Mouse (Mus musculus) hindbrain, embryonic 11.5 days (tissue): ENCODE measurements around the gene Ifrd1. TPM values are rescaled to one million over a fixed set of nuclear protein-coding genes. Genes with fewer than 3 reads are reported as not detected.

ENCODE experiments used
- ATAC-seq: fragments of 200-750 bp; cut with Nextera tagmentation; 2 replicates; pipeline ENCODE4 v1.8.0; 2017; ENCODE audit warnings: mild to moderate bottlenecking, moderate TSS enrichment, moderate library complexity; ENCODE audit not compliant: low FRiP score
- DNase-seq: peaks from one replicate; pipeline ENCODE4 v3.0.0-alpha.2; 2015; ENCODE audit warnings: low spot score
- H3K27ac ChIP-seq: fragments of 300-500 bp; sonication (generic); 2 replicates; pipeline ENCODE4 v1.5.1; 2014; ENCODE audit warnings: mild to moderate bottlenecking, low read depth, low read length
- H3K27me3 ChIP-seq: fragments of 300-500 bp; sonication (generic); 2 replicates; pipeline ENCODE4 v1.6.1; 2014; ENCODE audit warnings: mild to moderate bottlenecking, low read length, moderate library complexity, mixed read lengths; ENCODE audit not compliant: control insufficient read depth, insufficient read depth
- H3K36me3 ChIP-seq: fragments of 300-500 bp; sonication (generic); 2 replicates; pipeline ENCODE4 v1.6.1; 2014; ENCODE audit warnings: mild to moderate bottlenecking, low read length, moderate library complexity, mixed read lengths; ENCODE audit not compliant: control insufficient read depth, insufficient read depth
- H3K4me1 ChIP-seq: fragments of 300-500 bp; sonication (generic); replicated peaks from 2 replicates; pipeline ENCODE4 v1.6.1; 2014; ENCODE audit warnings: low read length, mixed read lengths; ENCODE audit not compliant: control insufficient read depth, insufficient read depth
- H3K4me2 ChIP-seq: fragments of 300-500 bp; sonication (generic); replicated peaks from 2 replicates; pipeline ENCODE4 v1.6.1; 2014; ENCODE audit warnings: mild to moderate bottlenecking, low read depth, low read length
- H3K4me3 ChIP-seq: fragments of 300-500 bp; sonication (generic); 2 replicates; pipeline ENCODE4 v1.5.1; 2014; ENCODE audit warnings: low read depth, low read length
- H3K9ac ChIP-seq: fragments of 300-500 bp; sonication (generic); 2 replicates; pipeline ENCODE4 v1.6.1; 2014; ENCODE audit warnings: low read depth, low read length
- H3K9me3 ChIP-seq: fragments of 300-500 bp; sonication (generic); 2 replicates; pipeline ENCODE4 v1.6.1; 2016; ENCODE audit warnings: low read length; ENCODE audit not compliant: control insufficient read depth
- WGBS: fragments of 180-500 bp; shearing (Covaris S2); extraction: QIAGEN DNeasy Blood & Tissue Kit; methylation state at CpG from one replicate; pipeline ENCODE4 v1.1.7; 2014; 5-methylcytosine and 5-hydroxymethylcytosine counted together
- polyA plus RNA-seq: library from polyadenylated mRNA; unstranded; fragments of >200 nt; fragmentation: Nextera tagmentation; extraction: Ambion mirVana; gene quantifications from 2 replicates; pipeline ENCODE4 v1.2.1, GENCODE M21; 2014

Ifrd1 gene
- polyA plus RNA-seq, 1 experiment from 2014 or later, result 200 TPM

DNA sequence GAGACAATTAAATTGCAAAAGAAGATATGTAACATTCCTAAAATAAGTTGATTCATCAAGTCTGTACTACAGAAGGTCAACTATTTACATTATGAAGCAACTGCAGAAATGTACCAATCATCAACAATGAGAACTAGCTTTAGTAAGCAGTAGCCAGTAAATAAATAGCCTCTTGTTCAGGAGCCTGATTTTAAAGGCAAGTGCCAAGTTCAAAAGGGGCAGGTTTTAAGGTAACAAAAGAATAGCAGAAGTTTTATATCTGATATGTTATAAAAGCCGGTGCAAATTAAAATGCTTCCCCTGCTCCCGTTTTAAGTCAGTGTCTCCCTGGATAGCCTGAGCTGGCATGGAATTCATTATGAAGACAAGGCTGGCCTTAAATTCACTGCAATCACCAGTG is 30.5 kb downstream of the Ifrd1 start:
- Histone ChIP-seq H3K9ac (no peak overlapping the region), H3K27ac (no peak overlapping the region), H3K4me1 (no peaks in the 10 kb centered on the region), H3K36me3 (peaks cover 14% of the 10 kb centered on the region), H3K4me3 (no peak overlapping the region), H3K4me2 (no peak overlapping the region), H3K27me3 (no peaks in the 10 kb centered on the region), H3K9me3 (no peaks in the 10 kb centered on the region)
- 96% methylated on average over 2 of the region's 2 CpGs for WGBS
- DNase-seq, result no peak
- no peak for ATAC-seq

- no peak overlapping the region for H3K4me3 ChIP-seq
- no peaks in the 10 kb centered on the region for H3K27me3 ChIP-seq
- H3K4me2 ChIP-seq, result no peak overlapping the region
- no peak overlapping the region for H3K9ac ChIP-seq
- WGBS, result 91% methylated on average over 15 of the region's 15 CpGs
- no peak overlapping the region for H3K27ac ChIP-seq
- peaks cover 18% of the 10 kb centered on the region for H3K36me3 ChIP-seq
- DNase-seq (no peak), ATAC-seq (no peak)
- H3K4me1 ChIP-seq, result no peaks in the 10 kb centered on the region
- no peaks in the 10 kb centered on the region for H3K9me3 ChIP-seq
Measured at GRCm38 (mm10) chr12:40214888-40215876, 33.1 kb downstream of the Ifrd1 start.

DNA sequence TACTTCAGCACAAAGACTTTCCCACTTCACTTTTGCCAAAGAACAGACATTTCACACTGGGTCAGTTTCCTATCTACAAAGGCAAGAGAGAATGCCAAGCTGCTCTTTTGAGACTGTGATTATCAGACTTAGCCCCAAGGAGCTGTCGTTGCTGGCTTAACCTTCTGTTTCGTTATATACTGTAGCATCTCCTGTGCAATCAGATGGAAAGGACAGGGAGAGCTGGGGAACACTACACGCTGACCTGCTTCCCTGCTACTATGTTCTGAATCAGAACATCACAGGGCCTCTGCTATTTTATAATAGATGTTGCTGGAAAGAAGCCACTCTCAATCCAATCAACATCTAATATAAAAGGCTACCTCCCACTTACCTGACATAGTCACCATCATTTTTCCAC is 39.3 kb downstream of the Ifrd1 start:
- H3K4me2 ChIP-seq, result no peak overlapping the region
- ATAC-seq, result no peak
- no peak overlapping the region for H3K4me3 ChIP-seq
- 97% methylated on average over 3 of the region's 3 CpGs for WGBS
- H3K27ac ChIP-seq, result no peak overlapping the region
- H3K9ac ChIP-seq, result no peak overlapping the region
- H3K4me1 ChIP-seq, result no peaks in the 10 kb centered on the region
- peaks cover 21% of the 10 kb centered on the region for H3K36me3 ChIP-seq
- H3K9me3 ChIP-seq, result no peaks in the 10 kb centered on the region
- DNase-seq, result no peak
- no peaks in the 10 kb centered on the region for H3K27me3 ChIP-seq

DNA sequence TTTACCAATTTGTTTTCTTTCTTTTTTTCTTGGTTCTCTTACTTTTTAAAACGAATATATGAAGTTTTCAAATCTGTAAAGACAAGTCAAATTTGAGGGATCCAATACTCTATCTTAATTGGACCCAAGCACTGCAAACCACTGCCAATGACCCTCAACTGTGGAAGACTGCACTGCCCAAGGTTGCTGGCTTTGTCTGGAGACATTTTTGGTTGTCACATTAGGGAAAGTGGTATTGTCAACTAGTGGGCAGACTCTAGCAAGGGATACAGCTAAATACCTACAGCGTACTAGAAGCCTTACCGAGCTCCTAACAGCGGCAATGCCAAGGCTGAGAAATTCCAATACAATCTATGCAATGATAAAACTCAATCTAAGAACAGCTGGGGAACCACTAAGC is 40.4 kb downstream of the Ifrd1 start:
- ATAC-seq (no peak), DNase-seq (no peak)
- Histone ChIP-seq H3K9ac (no peak overlapping the region), H3K4me3 (no peak overlapping the region), H3K4me1 (no peaks in the 10 kb centered on the region), H3K9me3 (no peaks in the 10 kb centered on the region), H3K27ac (no peak overlapping the region), H3K27me3 (no peaks in the 10 kb centered on the region), H3K4me2 (no peak overlapping the region), H3K36me3 (peaks cover 15% of the 10 kb centered on the region)
- 96% methylated on average over 4 of the region's 4 CpGs for WGBS

GRCm38 (mm10) chr12:40202161-40203035 is 45.9 kb downstream of the Ifrd1 start:
- H3K4me1 ChIP-seq, result no peaks in the 10 kb centered on the region
- DNase-seq (no peak), ATAC-seq (no peak)
- no peak overlapping the region for H3K27ac ChIP-seq
- no peak overlapping the region for H3K9ac ChIP-seq
- no peak overlapping the region for H3K4me2 ChIP-seq
- no peaks in the 10 kb centered on the region for H3K9me3 ChIP-seq
- H3K4me3 ChIP-seq, result no peak overlapping the region
- H3K27me3 ChIP-seq, result no peaks in the 10 kb centered on the region
- H3K36me3 ChIP-seq, result peaks cover 12% of the 10 kb centered on the region
- WGBS, result 92% methylated on average over 7 of the region's 7 CpGs

DNA sequence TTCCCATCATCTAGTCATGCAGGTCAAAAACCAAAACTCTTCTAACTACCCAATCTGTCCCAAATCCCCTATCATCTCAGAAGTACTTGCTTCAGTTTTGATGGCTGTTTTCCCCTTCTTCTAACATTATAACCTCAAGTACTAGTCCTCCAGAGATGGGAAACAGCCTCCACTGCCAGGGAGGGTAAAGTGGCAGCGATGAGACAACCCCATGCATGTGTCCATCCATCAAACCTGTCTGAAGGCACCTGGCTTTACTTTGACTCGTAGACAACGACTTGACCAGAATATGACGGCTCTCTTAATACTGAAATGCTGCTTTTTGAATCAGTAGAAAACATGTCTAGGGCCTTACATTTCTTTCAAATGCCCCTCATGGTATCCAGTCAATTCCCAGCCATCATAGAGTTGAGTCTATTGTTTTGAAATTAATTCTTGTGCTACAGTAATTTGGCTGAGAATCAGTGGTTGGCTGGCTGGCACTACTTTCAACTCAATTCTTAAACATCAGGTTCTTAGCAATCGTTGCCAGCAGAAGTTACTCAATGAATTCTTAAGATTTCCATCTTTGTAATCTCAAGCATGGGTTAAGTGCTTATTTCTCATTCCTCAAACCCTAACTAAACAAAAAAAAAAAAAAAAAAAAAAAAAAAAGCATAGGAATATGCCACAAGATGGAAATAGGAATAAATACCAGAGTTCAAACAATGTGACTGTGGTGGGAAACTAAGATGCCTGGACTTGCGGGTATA is 47.6 kb downstream of the Ifrd1 start:
- no peaks in the 10 kb centered on the region for H3K4me1 ChIP-seq
- no peak overlapping the region for H3K4me3 ChIP-seq
- no peak for DNase-seq
- H3K27me3 ChIP-seq, result no peaks in the 10 kb centered on the region
- WGBS, result 88% methylated on average over 6 of the region's 6 CpGs
- H3K9ac ChIP-seq, result no peak overlapping the region
- no peaks in the 10 kb centered on the region for H3K9me3 ChIP-seq
- H3K4me2 ChIP-seq, result no peak overlapping the region
- no peak overlapping the region for H3K27ac ChIP-seq
- peaks cover 7% of the 10 kb centered on the region; the same call in 1 of the 2 replicates for H3K36me3 ChIP-seq
- no peak for ATAC-seq

- Histone ChIP-seq H3K36me3 (peaks cover 5% of the 10 kb centered on the region; the same call in 1 of the 2 replicates), H3K4me2 (no peak overlapping the region), H3K4me3 (no peak overlapping the region), H3K27ac (no peak overlapping the region), H3K9me3 (no peaks in the 10 kb centered on the region), H3K9ac (no peak overlapping the region), H3K4me1 (no peaks in the 10 kb centered on the region), H3K27me3 (no peaks in the 10 kb centered on the region)
- WGBS, result 51% methylated on average over 7 of the region's 7 CpGs
- DNase-seq (peak; percentile 75), ATAC-seq (0 out of 2 replicates have a peak, but pooled peaks have one; percentile 25)
Measured at GRCm38 (mm10) chr12:40199795-40200402, 48.4 kb downstream of the Ifrd1 start.

DNA sequence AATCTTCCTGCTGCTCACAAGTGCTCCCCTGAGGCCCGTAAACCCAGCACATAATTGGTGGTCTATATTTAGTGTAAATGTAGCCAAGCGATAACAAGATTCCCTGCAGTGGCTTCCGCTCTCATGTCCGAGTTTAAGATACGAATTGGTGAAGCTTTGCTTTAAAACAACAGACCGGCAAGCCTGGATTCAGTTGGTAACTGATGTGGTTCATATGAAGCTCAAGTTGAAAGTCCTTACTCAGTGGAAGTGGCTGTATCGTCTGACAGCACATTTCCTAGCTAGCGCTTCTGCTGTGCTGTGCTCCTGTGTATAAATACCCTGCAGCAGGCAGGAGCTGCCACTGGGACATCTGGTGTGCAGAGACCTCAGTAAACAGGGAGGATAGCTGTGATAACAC is 49.0 kb downstream of the Ifrd1 start, which contains the start of gene Lsmem1:
Gene Lsmem1 (minus strand): TSS at position 189 of the 400 bp plus-strand sequence.
- H3K4me1 ChIP-seq, result no peaks in the 10 kb centered on the region
- WGBS, result 90% methylated on average over 8 of the region's 8 CpGs
- H3K4me2 ChIP-seq, result no peak within 1 kb of the TSS
- H3K27me3 ChIP-seq, result no peaks in the 10 kb centered on the region
- no peak within 1 kb of the TSS for H3K27ac ChIP-seq
- DNase-seq (no peak), ATAC-seq (no peak)
- 0 out of 2 replicates have a peak, but pooled peaks cover 2% of the 10 kb centered on the region for H3K36me3 ChIP-seq
- H3K4me3 ChIP-seq, result no peak within 1 kb of the TSS
- H3K9ac ChIP-seq, result no peak within 1 kb of the TSS
- no peaks in the 10 kb centered on the region for H3K9me3 ChIP-seq
